Mouse (Mus musculus) splenic B cell, adult 2 months (primary cell): ENCODE measurements at regions not wholly inside any gene's neighbourhood (a gene's known extent, or its start where the extent isn't known, plus 50 kb on each side); places are given as distances from the start of the nearest gene placed in this dataset.

Source experiments
- DNase-seq: peaks from one replicate; pipeline ENCODE4 v3.0.0-alpha.2; 2011; ENCODE audit warnings: low read depth, low spot score
- H3K27me3 ChIP-seq: 2 replicates; pipeline ENCODE4 v1.6.1; 2012; ENCODE audit warnings: mild to moderate bottlenecking, low read length, moderate library complexity, mixed read lengths; ENCODE audit not compliant: control insufficient read depth, poor library complexity, insufficient read depth, severe bottlenecking
- H3K36me3 ChIP-seq: 2 replicates; pipeline ENCODE4 v1.6.1; 2012; ENCODE audit warnings: mild to moderate bottlenecking, low read length, moderate library complexity, mixed read lengths; ENCODE audit not compliant: control insufficient read depth, poor library complexity, insufficient read depth, severe bottlenecking

GRCm38 (mm10) chr9:78985184-78985864, 370.0 kb downstream of the Cd109 start:
- DNase-seq = no peak
- Histone ChIP-seq H3K36me3 (no peaks in the 10 kb centered on the region), H3K27me3 (no peaks in the 10 kb centered on the region)

GRCm38 (mm10) chr9:78991310-78991709, 376.0 kb downstream of the Cd109 start:
- H3K36me3 ChIP-seq = no peaks in the 10 kb centered on the region
- H3K27me3 ChIP-seq = no peaks in the 10 kb centered on the region
- DNase-seq = no peak

- no peaks in the 10 kb centered on the region for H3K36me3 ChIP-seq
- no peak for DNase-seq
- H3K27me3 ChIP-seq = no peaks in the 10 kb centered on the region
Observed at GRCm38 (mm10) chr9:79001081-79001480, 385.7 kb downstream of the Cd109 start.

GRCm38 (mm10) chr9:79001930-79002329, 386.6 kb downstream of the Cd109 start:
- H3K27me3 ChIP-seq = no peaks in the 10 kb centered on the region
- DNase-seq = no peak
- no peaks in the 10 kb centered on the region for H3K36me3 ChIP-seq

GRCm38 (mm10) chr9:79004296-79004980, 389.1 kb downstream of the Cd109 start:
- DNase-seq = no peak
- Histone ChIP-seq H3K27me3 (no peaks in the 10 kb centered on the region), H3K36me3 (no peaks in the 10 kb centered on the region)

- no peaks in the 10 kb centered on the region for H3K36me3 ChIP-seq
- no peaks in the 10 kb centered on the region for H3K27me3 ChIP-seq
- DNase-seq = no peak
Observed at GRCm38 (mm10) chr9:79022291-79022690, 406.9 kb downstream of the Cd109 start.

GRCm38 (mm10) chr9:79028234-79028633, 412.9 kb downstream of the Cd109 start:
- no peaks in the 10 kb centered on the region for H3K36me3 ChIP-seq
- H3K27me3 ChIP-seq = no peaks in the 10 kb centered on the region; the same call in 1 of the 2 replicates
- no peak for DNase-seq

GRCm38 (mm10) chr9:79029456-79029855, 414.1 kb downstream of the Cd109 start:
- Histone ChIP-seq H3K27me3 (no peaks in the 10 kb centered on the region; the same call in 1 of the 2 replicates), H3K36me3 (no peaks in the 10 kb centered on the region)

GRCm38 (mm10) chr9:79035677-79036076, 420.3 kb downstream of the Cd109 start:
- no peaks in the 10 kb centered on the region for H3K36me3 ChIP-seq
- no peak for DNase-seq
- no peaks in the 10 kb centered on the region for H3K27me3 ChIP-seq

More at GRCm38 (mm10) chr9:79029456-79029855, 414.1 kb downstream of the Cd109 start:
- DNase-seq = no peak

GRCm38 (mm10) chr9:79037054-79037453, 421.7 kb downstream of the Cd109 start:
- Histone ChIP-seq H3K36me3 (no peaks in the 10 kb centered on the region), H3K27me3 (no peaks in the 10 kb centered on the region)
- no peak for DNase-seq

- Histone ChIP-seq H3K36me3 (no peaks in the 10 kb centered on the region), H3K27me3 (no peaks in the 10 kb centered on the region)
- DNase-seq = no peak
Observed at GRCm38 (mm10) chr9:79038971-79039370, 423.6 kb downstream of the Cd109 start.

- DNase-seq = no peak
- H3K36me3 ChIP-seq = no peaks in the 10 kb centered on the region
- no peaks in the 10 kb centered on the region for H3K27me3 ChIP-seq
Observed at GRCm38 (mm10) chr9:79044344-79044743, 429.0 kb downstream of the Cd109 start.

- no peak for DNase-seq
Observed at GRCm38 (mm10) chr9:79045314-79045713, 430.0 kb downstream of the Cd109 start.

GRCm38 (mm10) chr9:79071961-79072360, 456.6 kb downstream of the Cd109 start:
- Histone ChIP-seq H3K36me3 (no peaks in the 10 kb centered on the region), H3K27me3 (no peaks in the 10 kb centered on the region)
- DNase-seq = no peak

More at GRCm38 (mm10) chr9:79045314-79045713, 430.0 kb downstream of the Cd109 start:
- H3K27me3 ChIP-seq = no peaks in the 10 kb centered on the region
- no peaks in the 10 kb centered on the region for H3K36me3 ChIP-seq

GRCm38 (mm10) chr9:79109611-79110010, 494.3 kb downstream of the Cd109 start:
- DNase-seq = no peak
- H3K27me3 ChIP-seq = no peaks in the 10 kb centered on the region
- H3K36me3 ChIP-seq = no peaks in the 10 kb centered on the region
